Mouse (Mus musculus) heart, embryonic 16.5 days (tissue): ENCODE data around the gene Trp53inp2. TPM values are rescaled to one million over a fixed set of nuclear protein-coding genes. Genes with fewer than 3 reads are reported as not detected.

ENCODE experiments used
- ATAC-seq: fragments of 200-750 bp; cut with Nextera tagmentation; replicated peaks from 2 replicates; pipeline ENCODE4 v1.8.0; 2017; ENCODE audit warnings: moderate number of reproducible peaks; ENCODE audit not compliant: insufficient read depth, low FRiP score; ENCODE audit errors: extremely low read depth
- H3K27ac ChIP-seq: fragments of 300-500 bp; sonication (generic); 2 replicates; pipeline ENCODE4 v1.5.1; 2014; ENCODE audit warnings: mild to moderate bottlenecking, low read length, control low read depth, moderate library complexity
- H3K27me3 ChIP-seq: fragments of 300-500 bp; sonication (generic); 2 replicates; pipeline ENCODE4 v1.6.1; 2014; ENCODE audit warnings: low read length, mixed read lengths; ENCODE audit not compliant: control insufficient read depth, insufficient read depth
- H3K36me3 ChIP-seq: fragments of 300-500 bp; sonication (generic); 2 replicates; pipeline ENCODE4 v1.6.1; 2014; ENCODE audit not compliant: control insufficient read depth, insufficient read depth
- H3K4me1 ChIP-seq: fragments of 300-500 bp; sonication (generic); 2 replicates; pipeline ENCODE4 v1.6.1; 2014; ENCODE audit warnings: low read length, mixed read lengths; ENCODE audit not compliant: control insufficient read depth, insufficient read depth
- H3K4me2 ChIP-seq: fragments of 300-500 bp; sonication (generic); 2 replicates; pipeline ENCODE4 v1.6.1; 2014; ENCODE audit warnings: low read depth, mild to moderate bottlenecking, control low read depth, low read length
- H3K4me3 ChIP-seq: fragments of 300-500 bp; sonication (generic); 2 replicates; pipeline ENCODE4 v1.5.1; 2014; ENCODE audit warnings: mild to moderate bottlenecking, control low read depth, low read length
- H3K9ac ChIP-seq: fragments of 300-500 bp; sonication (generic); 2 replicates; pipeline ENCODE4 v1.6.1; 2014; ENCODE audit warnings: low read length, control low read depth
- H3K9me3 ChIP-seq: fragments of 300-500 bp; sonication (generic); replicated peaks from 2 replicates; pipeline ENCODE4 v1.6.1; 2016; ENCODE audit warnings: low read length; ENCODE audit not compliant: control insufficient read depth
- WGBS: fragments of 180-500 bp; shearing (Covaris S2); extraction: QIAGEN DNeasy Blood & Tissue Kit; methylation state at CpG from one replicate; pipeline ENCODE4 v1.1.7; 2014; 5-methylcytosine and 5-hydroxymethylcytosine counted together
- polyA plus RNA-seq: library from polyadenylated mRNA; unstranded; fragments of >200 nt; fragmentation: Nextera tagmentation; extraction: Ambion mirVana; gene quantifications from 2 replicates; pipeline ENCODE4 v1.2.1, GENCODE M21; 2015

The Trp53inp2 gene
- polyA plus RNA-seq, 1 experiment from 2014 or later: 132 TPM

DNA sequence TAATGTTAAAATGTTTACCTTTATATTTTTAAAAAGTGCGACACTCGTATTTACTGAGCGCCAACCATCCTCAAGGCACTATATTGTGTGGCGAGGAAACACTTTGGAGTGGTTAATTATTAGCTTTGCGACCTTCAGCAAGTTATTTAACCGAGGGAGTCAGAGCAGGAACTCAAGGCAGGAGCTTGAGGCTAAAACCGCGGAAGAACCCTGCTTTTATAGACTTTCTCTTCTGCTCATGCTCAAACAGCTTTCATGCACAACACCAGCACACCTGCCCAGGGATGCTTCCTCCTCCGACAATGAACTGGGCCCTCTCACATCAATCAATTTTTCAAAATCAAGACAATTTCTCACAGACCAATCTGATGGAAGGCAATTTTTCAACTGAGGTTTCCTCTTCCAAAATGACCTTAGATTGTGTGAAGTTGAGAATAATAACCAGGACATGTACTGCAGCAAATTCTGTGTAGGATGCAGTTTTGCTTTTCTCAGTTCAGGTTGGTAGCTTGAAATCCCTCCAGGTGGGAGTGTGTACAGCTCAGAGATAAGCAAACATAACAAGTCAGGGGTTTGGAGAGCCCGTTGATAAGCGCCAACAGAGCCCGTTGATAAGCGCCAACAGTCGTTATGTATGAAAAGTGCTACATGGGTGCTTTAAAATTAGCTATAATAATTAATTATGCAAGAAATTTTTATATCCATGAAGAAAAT is 23.0 kb upstream of the Trp53inp2 start:
- peak overlapping the region; percentile 64 for H3K27ac ChIP-seq
- H3K9ac ChIP-seq: peak overlapping the region; percentile 76
- no peaks in the 10 kb centered on the region for H3K27me3 ChIP-seq
- no peaks in the 10 kb centered on the region for H3K36me3 ChIP-seq
- H3K4me3 ChIP-seq: peak overlapping the region; percentile 82
- ATAC-seq: 0 out of 2 replicates have a peak, but pooled peaks have one; percentile 8
- peaks cover 12% of the 10 kb centered on the region for H3K4me1 ChIP-seq
- H3K4me2 ChIP-seq: peak overlapping the region; percentile 84
- WGBS: 22% methylated on average over 14 of the region's 14 CpGs
- no peaks in the 10 kb centered on the region for H3K9me3 ChIP-seq

DNA sequence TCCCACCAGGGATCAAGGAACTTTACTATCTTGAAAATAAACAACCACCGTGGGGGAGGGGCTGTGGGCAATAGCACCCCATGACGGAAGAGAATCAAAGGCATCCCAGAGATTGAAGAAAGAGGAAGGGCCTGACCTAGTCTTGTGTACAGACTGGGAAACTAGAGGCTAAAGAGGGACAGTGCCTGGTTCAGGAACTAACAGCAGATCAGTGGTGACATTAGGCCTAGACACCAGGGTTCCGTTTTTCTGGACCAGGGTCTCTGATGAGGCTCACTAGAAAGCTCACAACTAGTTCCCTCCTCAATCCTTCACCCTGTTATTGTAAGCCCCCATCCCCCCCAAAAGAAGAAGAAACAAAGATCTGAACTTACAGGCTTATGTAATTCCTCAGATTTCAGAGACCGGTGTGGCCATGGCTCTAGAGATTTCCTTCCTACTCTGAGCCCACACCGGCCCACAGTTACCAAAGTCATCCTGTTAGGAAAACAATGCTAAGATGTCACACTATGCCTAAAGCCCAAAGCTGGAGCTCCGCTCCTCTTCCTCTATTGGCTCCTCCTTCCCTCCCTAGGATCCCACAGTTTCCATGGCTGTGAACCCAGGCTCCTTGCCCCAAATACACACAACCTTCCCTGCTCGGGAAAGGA is 13.1 kb upstream of the Trp53inp2 start:
- no peak overlapping the region for H3K4me2 ChIP-seq
- ATAC-seq: no peak
- no peaks in the 10 kb centered on the region for H3K36me3 ChIP-seq
- H3K9me3 ChIP-seq: no peaks in the 10 kb centered on the region
- H3K4me1 ChIP-seq: peaks cover 14% of the 10 kb centered on the region
- no peak overlapping the region for H3K4me3 ChIP-seq
- no peak overlapping the region for H3K27ac ChIP-seq
- no peak overlapping the region for H3K9ac ChIP-seq
- no peaks in the 10 kb centered on the region for H3K27me3 ChIP-seq
- 68% methylated on average over 7 of the region's 7 CpGs for WGBS

DNA sequence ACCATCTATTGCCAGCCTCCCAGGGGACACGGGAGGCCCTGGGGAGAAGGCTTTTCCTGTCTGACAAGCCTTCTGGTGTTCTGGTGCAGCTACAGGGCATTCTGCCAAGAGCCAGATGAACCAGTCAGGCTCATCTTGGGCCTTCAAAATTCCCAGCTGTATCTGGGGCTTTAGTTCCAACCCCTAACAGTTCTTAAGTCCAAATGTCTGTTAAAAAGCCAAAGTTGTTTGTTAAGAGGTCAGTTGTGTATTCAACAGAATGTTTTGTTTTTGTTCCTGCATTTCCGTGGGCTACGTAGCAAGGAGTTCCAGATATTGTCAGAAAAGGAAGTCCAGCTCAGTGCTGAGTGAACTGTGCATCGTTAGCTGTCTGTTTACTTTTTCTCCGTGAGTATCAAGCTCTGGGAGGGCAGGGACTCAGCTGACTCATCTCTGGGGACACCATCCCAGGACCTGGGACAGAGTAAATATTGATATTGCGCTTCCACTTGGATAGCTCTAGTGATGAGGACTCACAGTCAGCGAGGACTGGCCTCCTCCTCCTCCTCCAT is 11.5 kb upstream of the Trp53inp2 start:
- Histone ChIP-seq H3K4me3 (no peak overlapping the region), H3K27me3 (no peaks in the 10 kb centered on the region), H3K4me2 (no peak overlapping the region), H3K4me1 (peaks cover 17% of the 10 kb centered on the region), H3K9ac (no peak overlapping the region), H3K36me3 (no peaks in the 10 kb centered on the region), H3K9me3 (no peaks in the 10 kb centered on the region), H3K27ac (peak overlapping the region; percentile 90)
- 0 out of 2 replicates have a peak, but pooled peaks have one; percentile 49 for ATAC-seq
- 34% methylated on average over 7 of the region's 7 CpGs for WGBS

DNA sequence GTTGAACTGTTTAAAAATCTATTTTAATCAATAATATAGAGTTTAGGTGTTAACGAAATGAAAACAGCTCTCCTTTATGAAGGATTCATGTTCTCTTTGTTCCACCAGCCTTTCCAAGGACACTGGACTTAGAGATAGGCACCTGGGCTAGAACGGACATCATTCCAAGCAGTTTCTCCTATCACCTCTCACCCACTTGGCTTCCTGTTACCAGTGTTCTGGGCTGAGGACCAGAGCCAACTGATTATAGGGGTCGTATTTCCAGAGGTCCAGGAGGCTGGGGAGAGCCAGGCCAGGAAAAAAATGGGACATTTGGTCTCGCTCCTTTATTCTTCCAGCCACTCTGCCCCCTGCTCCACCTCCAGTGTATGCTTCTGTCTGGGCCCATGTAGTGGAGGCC is 8.4 kb upstream of the Trp53inp2 start:
- H3K36me3 ChIP-seq: no peaks in the 10 kb centered on the region
- ATAC-seq: peak; percentile 62
- H3K9ac ChIP-seq: peak overlapping the region; percentile 29; the same call in 1 of the 2 replicates
- H3K9me3 ChIP-seq: no peaks in the 10 kb centered on the region
- 26% methylated on average over 4 of the region's 4 CpGs for WGBS
- peak overlapping the region; percentile 85 for H3K27ac ChIP-seq
- H3K4me1 ChIP-seq: peaks cover 17% of the 10 kb centered on the region
- no peak overlapping the region for H3K4me3 ChIP-seq
- H3K27me3 ChIP-seq: no peaks in the 10 kb centered on the region
- H3K4me2 ChIP-seq: peak overlapping the region; percentile 30; the same call in 1 of the 2 replicates

DNA sequence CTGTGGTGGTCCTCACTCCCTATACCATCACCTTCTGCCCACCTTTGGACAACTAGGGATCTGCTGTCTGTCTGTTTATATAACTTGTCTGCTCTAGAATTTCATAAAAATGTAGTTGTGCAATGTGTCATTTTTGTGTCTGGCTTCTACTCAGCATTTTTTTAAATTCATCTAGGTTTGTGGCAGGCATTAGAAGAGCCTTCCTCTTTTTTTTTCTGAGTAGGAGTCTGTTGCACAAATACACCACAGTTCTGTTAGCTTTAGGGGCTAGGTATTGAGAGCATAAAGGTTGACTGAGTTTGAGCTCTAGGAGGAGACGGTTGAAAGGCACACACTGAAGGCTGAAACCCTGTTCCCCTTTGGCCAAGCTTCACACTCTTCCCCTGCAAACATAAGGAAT is 7.6 kb upstream of the Trp53inp2 start:
- 72% methylated on average over 1 of the region's 1 CpGs for WGBS
- H3K4me1 ChIP-seq: peaks cover 17% of the 10 kb centered on the region
- no peak overlapping the region for H3K9ac ChIP-seq
- no peak overlapping the region for H3K4me3 ChIP-seq
- no peak for ATAC-seq
- H3K9me3 ChIP-seq: no peaks in the 10 kb centered on the region
- H3K27ac ChIP-seq: no peak overlapping the region; the same call in 1 of the 2 replicates
- H3K36me3 ChIP-seq: no peaks in the 10 kb centered on the region
- no peak overlapping the region for H3K4me2 ChIP-seq
- H3K27me3 ChIP-seq: no peaks in the 10 kb centered on the region

DNA sequence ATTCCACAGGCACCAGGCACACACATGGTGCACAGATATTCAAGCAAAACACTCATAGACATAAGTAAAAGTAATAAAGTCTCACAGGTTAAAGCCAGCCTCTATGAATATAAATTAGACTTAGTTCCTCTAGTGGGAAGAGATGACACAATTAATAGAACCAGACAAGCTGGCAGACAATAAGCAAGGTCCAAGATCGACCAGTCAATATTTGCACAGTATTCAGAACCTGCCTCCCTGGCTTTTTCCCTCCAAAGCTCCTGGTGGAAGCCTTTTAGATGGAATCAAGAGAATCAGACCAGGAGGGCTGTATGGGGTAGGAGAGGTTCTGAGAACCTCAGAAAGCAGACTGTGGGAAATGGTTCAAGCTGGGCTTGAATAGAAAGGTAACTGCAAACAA is 7.0 kb upstream of the Trp53inp2 start:
- H3K4me2 ChIP-seq: no peak overlapping the region
- H3K36me3 ChIP-seq: no peaks in the 10 kb centered on the region
- no peak overlapping the region for H3K9ac ChIP-seq
- H3K4me3 ChIP-seq: no peak overlapping the region
- no peaks in the 10 kb centered on the region for H3K27me3 ChIP-seq
- H3K4me1 ChIP-seq: peaks cover 17% of the 10 kb centered on the region
- no peak for ATAC-seq
- 79% methylated on average over 1 of the region's 1 CpGs for WGBS
- H3K9me3 ChIP-seq: no peaks in the 10 kb centered on the region
- H3K27ac ChIP-seq: no peak overlapping the region

DNA sequence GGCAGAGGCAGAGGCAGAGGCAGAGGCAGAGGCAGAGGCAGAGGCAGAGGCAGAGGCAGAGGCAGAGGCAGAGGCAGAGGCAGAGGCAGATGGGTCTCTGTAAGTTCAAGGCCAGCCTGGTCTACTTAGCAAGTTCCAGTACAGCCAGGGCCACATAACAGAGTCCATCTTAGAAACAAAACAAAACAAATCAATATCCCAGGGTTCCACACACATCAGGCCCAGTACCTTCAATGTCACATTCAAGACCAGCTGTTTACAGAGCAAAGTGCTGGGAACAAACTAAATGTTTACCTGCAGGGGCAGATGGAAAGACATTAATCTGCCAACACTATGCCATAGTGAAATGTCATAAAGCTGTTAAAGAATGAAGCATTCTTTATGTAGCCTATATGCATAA is 6.3 kb upstream of the Trp53inp2 start:
- H3K4me3 ChIP-seq: no peak overlapping the region
- H3K4me2 ChIP-seq: no peak overlapping the region
- no peak overlapping the region for H3K27ac ChIP-seq
- H3K4me1 ChIP-seq: peaks cover 12% of the 10 kb centered on the region
- ATAC-seq: no peak
- no peaks in the 10 kb centered on the region for H3K36me3 ChIP-seq
- no peaks in the 10 kb centered on the region for H3K9me3 ChIP-seq
- no peaks in the 10 kb centered on the region for H3K27me3 ChIP-seq
- H3K9ac ChIP-seq: no peak overlapping the region

DNA sequence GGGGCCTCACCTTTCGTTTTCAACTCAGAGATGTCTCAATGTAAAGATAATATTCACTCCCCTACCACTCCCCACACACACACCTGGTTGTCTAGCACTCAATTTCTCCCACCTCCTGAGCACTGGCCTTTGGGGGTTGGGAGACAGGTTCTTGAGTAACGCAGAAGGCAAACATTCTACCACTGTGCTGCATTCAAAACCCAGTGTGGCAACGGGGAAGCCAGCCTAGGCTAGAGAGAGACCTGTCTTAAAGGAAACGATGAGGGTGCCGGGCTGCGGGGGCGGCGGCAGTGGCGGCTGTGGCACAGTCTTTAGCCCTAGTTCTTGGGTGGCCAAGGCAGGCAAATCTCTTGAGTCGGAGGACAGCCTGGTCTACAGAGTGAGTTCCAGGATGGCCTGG is 4.7 kb upstream of the Trp53inp2 start:
- no peak overlapping the region for H3K9ac ChIP-seq
- H3K27ac ChIP-seq: no peak overlapping the region
- no peak overlapping the region for H3K4me3 ChIP-seq
- H3K4me1 ChIP-seq: peaks cover 11% of the 10 kb centered on the region
- no peaks in the 10 kb centered on the region for H3K27me3 ChIP-seq
- H3K4me2 ChIP-seq: no peak overlapping the region
- WGBS: 75% methylated on average over 10 of the region's 10 CpGs
- no peak for ATAC-seq
- H3K9me3 ChIP-seq: no peaks in the 10 kb centered on the region
- H3K36me3 ChIP-seq: no peaks in the 10 kb centered on the region

DNA sequence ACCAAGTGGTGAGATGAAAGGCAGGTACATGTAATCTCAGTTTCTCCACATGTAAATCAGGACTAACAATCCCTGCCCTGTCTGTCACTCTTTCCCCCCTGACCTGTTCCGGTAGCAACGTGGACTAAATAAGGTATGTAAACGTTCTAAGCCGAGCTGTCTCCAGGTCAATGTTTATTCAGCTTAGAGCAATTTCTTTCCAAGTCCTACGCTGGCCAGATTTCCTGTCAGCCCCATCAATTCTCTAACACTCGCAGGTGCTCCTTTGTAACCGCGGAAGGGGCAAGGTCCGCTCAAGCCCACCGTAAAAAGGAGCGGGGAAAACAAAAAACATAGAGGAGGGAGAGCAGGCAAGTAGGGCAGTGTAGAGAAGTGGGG is 190 bp downstream of the Trp53inp2 start:
- Histone ChIP-seq H3K4me2 (peak overlapping the region; percentile 76), H3K9ac (peak overlapping the region; percentile 94), H3K27me3 (no peaks in the 10 kb centered on the region), H3K9me3 (no peaks in the 10 kb centered on the region), H3K4me3 (peak overlapping the region; percentile 90), H3K36me3 (peaks cover 7% of the 10 kb centered on the region; the same call in 1 of the 2 replicates), H3K4me1 (peaks cover 22% of the 10 kb centered on the region), H3K27ac (peak overlapping the region; percentile 100)
- 1% methylated on average over 11 of the region's 11 CpGs for WGBS
- no peak for ATAC-seq
